Mouse (Mus musculus): ENCODE data around the gene Golt1a. TPM values are rescaled to one million over a fixed set of nuclear protein-coding genes. Genes with fewer than 3 reads are reported as not detected.

Gene Golt1a
- polyA plus RNA-seq, 1 experiment, result 0.07 TPM

GRCm38 (mm10) chr1:133347226-133347625, 37.6 kb downstream of the Golt1a start:
- no peak overlapping the region for H3K27ac ChIP-seq (ENCODE audit: control insufficient read depth, insufficient read depth, low read length)
- no peaks in the 10 kb centered on the region for H3K27me3 ChIP-seq (ENCODE audit: control insufficient read depth, insufficient read depth, low read length)
- no peaks in the 10 kb centered on the region for H3K36me3 ChIP-seq (ENCODE audit: control insufficient read depth, insufficient read depth, low read length)
- no peak overlapping the region for H3K4me3 ChIP-seq (ENCODE audit: control insufficient read depth, insufficient read depth, low read length)
- WGBS, result 91% methylated on average over 3 of the region's 3 CpGs
- TF ChIP-seq CTCF (IDR thresholded peaks at IDR 0.05; ENCODE audit: borderline replicate concordance, control insufficient read depth, extremely low read depth, insufficient read depth, low read length, poor library complexity) (no peak), POLR2A (IDR thresholded peaks at IDR 0.05; ENCODE audit: control insufficient read depth, extremely low read depth, insufficient read depth, low read length, poor library complexity) (no peak)
- DNase-seq, result no peak
- no peaks in the 10 kb centered on the region; the same call in 1 of the 2 replicates for H3K4me1 ChIP-seq (replicated peaks; ENCODE audit: control insufficient read depth, insufficient read depth, low read length)

- WGBS, result 52% methylated on average over 11 of the region's 11 CpGs
- no peak overlapping the region for H3K27ac ChIP-seq (ENCODE audit: control insufficient read depth, insufficient read depth, low read length)
- no peaks in the 10 kb centered on the region for H3K36me3 ChIP-seq (ENCODE audit: control insufficient read depth, insufficient read depth, low read length)
- TF ChIP-seq CTCF (IDR thresholded peaks at IDR 0.05; ENCODE audit: borderline replicate concordance, control insufficient read depth, extremely low read depth, insufficient read depth, low read length, poor library complexity) (no peak), POLR2A (IDR thresholded peaks at IDR 0.05; ENCODE audit: control insufficient read depth, extremely low read depth, insufficient read depth, low read length, poor library complexity) (no peak)
- no peaks in the 10 kb centered on the region; the same call in 1 of the 2 replicates for H3K4me1 ChIP-seq (replicated peaks; ENCODE audit: control insufficient read depth, insufficient read depth, low read length)
- no peak overlapping the region for H3K4me3 ChIP-seq (ENCODE audit: control insufficient read depth, insufficient read depth, low read length)
- H3K27me3 ChIP-seq (ENCODE audit: control insufficient read depth, insufficient read depth, low read length), result no peaks in the 10 kb centered on the region
- DNase-seq, result no peak
These were observed 38.3 kb downstream of the Golt1a start for GRCm38 (mm10) chr1:133347693-133348520.

GRCm38 (mm10) chr1:133350210-133350609, 40.6 kb downstream of the Golt1a start, which contains the start of gene Ren1:
Gene Ren1 (plus strand): TSS chr1:133350510.
- H3K27ac ChIP-seq (ENCODE audit: control insufficient read depth, insufficient read depth, low read length), result no peak within 1 kb of the TSS
- TF ChIP-seq CTCF (IDR thresholded peaks at IDR 0.05; ENCODE audit: borderline replicate concordance, control insufficient read depth, extremely low read depth, insufficient read depth, low read length, poor library complexity), result no peak
- TF ChIP-seq POLR2A (IDR thresholded peaks at IDR 0.05; ENCODE audit: control insufficient read depth, extremely low read depth, insufficient read depth, low read length, poor library complexity), result no peak
- no peak within 1 kb of the TSS for H3K4me3 ChIP-seq (ENCODE audit: control insufficient read depth, insufficient read depth, low read length)
- no peaks in the 10 kb centered on the region for H3K27me3 ChIP-seq (ENCODE audit: control insufficient read depth, insufficient read depth, low read length)
- 88% methylated on average over 1 of the region's 1 CpGs for WGBS
- H3K4me1 ChIP-seq (replicated peaks; ENCODE audit: control insufficient read depth, insufficient read depth, low read length), result no peaks in the 10 kb centered on the region; the same call in 1 of the 2 replicates
- no peak for DNase-seq
- no peaks in the 10 kb centered on the region for H3K36me3 ChIP-seq (ENCODE audit: control insufficient read depth, insufficient read depth, low read length)

- Histone ChIP-seq H3K4me3 (ENCODE audit: control insufficient read depth, insufficient read depth, low read length) (no peak overlapping the region), H3K27ac (ENCODE audit: control insufficient read depth, insufficient read depth, low read length) (no peak overlapping the region), H3K36me3 (ENCODE audit: control insufficient read depth, insufficient read depth, low read length) (no peaks in the 10 kb centered on the region), H3K4me1 (replicated peaks; ENCODE audit: control insufficient read depth, insufficient read depth, low read length) (no peaks in the 10 kb centered on the region; the same call in 1 of the 2 replicates), H3K27me3 (ENCODE audit: control insufficient read depth, insufficient read depth, low read length) (no peaks in the 10 kb centered on the region)
- DNase-seq, result no peak
- no peak for TF ChIP-seq POLR2A (IDR thresholded peaks at IDR 0.05; ENCODE audit: control insufficient read depth, extremely low read depth, insufficient read depth, low read length, poor library complexity)
- no peak for TF ChIP-seq CTCF (IDR thresholded peaks at IDR 0.05; ENCODE audit: borderline replicate concordance, control insufficient read depth, extremely low read depth, insufficient read depth, low read length, poor library complexity)
- WGBS, result 55% methylated on average over 9 of the region's 9 CpGs
These were observed 42.2 kb downstream of the Golt1a start for GRCm38 (mm10) chr1:133351762-133352161.

- Histone ChIP-seq H3K4me3 (ENCODE audit: control insufficient read depth, insufficient read depth, low read length) (no peak overlapping the region), H3K4me1 (replicated peaks; ENCODE audit: control insufficient read depth, insufficient read depth, low read length) (no peaks in the 10 kb centered on the region; the same call in 1 of the 2 replicates), H3K27ac (ENCODE audit: control insufficient read depth, insufficient read depth, low read length) (no peak overlapping the region), H3K36me3 (ENCODE audit: control insufficient read depth, insufficient read depth, low read length) (no peaks in the 10 kb centered on the region), H3K27me3 (ENCODE audit: control insufficient read depth, insufficient read depth, low read length) (no peaks in the 10 kb centered on the region)
- DNase-seq, result peak; percentile 76
- TF ChIP-seq CTCF (IDR thresholded peaks at IDR 0.05; ENCODE audit: borderline replicate concordance, control insufficient read depth, extremely low read depth, insufficient read depth, low read length, poor library complexity) (peak; percentile 80; the same call in 1 of the 2 replicates), POLR2A (IDR thresholded peaks at IDR 0.05; ENCODE audit: control insufficient read depth, extremely low read depth, insufficient read depth, low read length, poor library complexity) (no peak)
- WGBS, result 52% methylated on average over 12 of the region's 12 CpGs
These were observed 43.8 kb downstream of the Golt1a start for GRCm38 (mm10) chr1:133353371-133353809.

- TF ChIP-seq CTCF (IDR thresholded peaks at IDR 0.05; ENCODE audit: borderline replicate concordance, control insufficient read depth, extremely low read depth, insufficient read depth, low read length, poor library complexity), result no peak
- no peak for TF ChIP-seq POLR2A (IDR thresholded peaks at IDR 0.05; ENCODE audit: control insufficient read depth, extremely low read depth, insufficient read depth, low read length, poor library complexity)
- whole genome bisulfite sequencing, result 90% methylated on average over 5 of the region's 5 CpGs
- DNase-seq, result no peak
- Histone ChIP-seq H3K27ac (ENCODE audit: control insufficient read depth, insufficient read depth, low read length) (no peak overlapping the region), H3K4me1 (replicated peaks; ENCODE audit: control insufficient read depth, insufficient read depth, low read length) (no peaks in the 10 kb centered on the region; the same call in 1 of the 2 replicates), H3K36me3 (ENCODE audit: control insufficient read depth, insufficient read depth, low read length) (no peaks in the 10 kb centered on the region), H3K27me3 (ENCODE audit: control insufficient read depth, insufficient read depth, low read length) (no peaks in the 10 kb centered on the region), H3K4me3 (ENCODE audit: control insufficient read depth, insufficient read depth, low read length) (no peak overlapping the region)
These were observed 45.9 kb downstream of the Golt1a start for GRCm38 (mm10) chr1:133355469-133355868.
